Mouse (Mus musculus): ENCODE data around the gene Naaladl2.

The Naaladl2 gene

GRCm38 (mm10) chr3:24938507-24939182 lies 205.4 kb downstream of the Naaladl2 start:
- DNase-seq: no peak

DNA sequence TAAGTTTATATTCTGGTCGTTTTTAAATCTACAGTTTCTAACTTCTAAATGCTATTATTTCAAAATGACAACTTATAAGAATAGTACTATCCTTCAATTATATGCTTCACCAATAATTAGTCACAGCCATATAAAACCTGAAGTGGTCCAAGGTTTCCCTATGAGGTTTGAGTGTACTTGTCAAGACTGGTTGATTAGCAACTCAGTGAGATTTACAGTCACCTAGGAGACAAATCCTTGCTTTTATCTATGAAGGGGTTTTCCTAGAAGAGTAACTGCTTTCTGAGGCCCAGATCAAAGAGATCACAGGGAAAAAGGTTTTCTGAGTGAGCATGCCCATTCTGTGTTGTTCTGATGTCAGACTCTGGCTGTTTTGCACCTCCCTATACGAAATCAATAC lies 222.2 kb downstream of the Naaladl2 start:
- DNase-seq: no peak

DNA sequence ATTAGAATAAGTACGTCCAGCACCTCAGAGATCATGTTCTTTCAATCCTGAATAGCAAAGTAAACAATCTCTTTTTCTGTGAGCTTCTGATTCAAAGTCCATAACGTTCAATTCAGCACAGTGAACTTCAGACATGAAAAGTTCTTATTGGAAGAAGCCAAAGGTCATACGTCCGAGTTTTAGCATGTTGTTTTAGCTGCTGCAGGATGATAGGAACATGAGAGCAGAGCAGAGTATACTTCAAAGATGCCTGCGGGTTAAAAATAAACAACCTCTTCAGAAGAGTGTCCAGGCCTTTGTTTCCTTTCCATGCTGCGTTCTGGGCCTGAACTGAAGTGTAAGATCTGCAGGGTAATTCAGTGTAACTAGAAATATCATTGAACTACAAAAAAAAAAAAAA lies 222.7 kb downstream of the Naaladl2 start:
- no peak for DNase-seq

- no peak for DNase-seq
These were observed 238.6 kb downstream of the Naaladl2 start for GRCm38 (mm10) chr3:24905425-24905960.

DNA sequence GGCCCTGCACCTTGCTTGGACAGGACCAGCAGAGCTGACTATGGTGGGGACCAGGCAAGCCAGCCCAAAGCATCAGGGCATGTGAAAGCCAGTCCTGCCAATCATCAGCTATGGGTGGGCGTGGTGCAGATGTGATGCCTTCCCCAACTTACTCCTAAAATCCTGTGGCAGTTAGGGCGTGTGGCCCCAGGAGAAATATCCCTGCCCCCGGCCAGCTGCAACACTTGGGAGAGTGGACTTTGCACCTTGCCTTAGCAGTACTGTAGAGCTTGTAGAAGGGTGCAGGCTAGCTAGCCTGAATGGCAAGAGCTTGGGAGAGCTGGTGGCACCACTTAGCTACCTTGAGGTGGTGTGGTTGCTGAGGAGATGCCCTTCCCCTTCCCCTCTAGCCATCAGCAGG lies 255.3 kb downstream of the Naaladl2 start:
- DNase-seq: no peak

- DNase-seq: no peak
These were observed 271.8 kb downstream of the Naaladl2 start for GRCm38 (mm10) chr3:24872254-24872653.

DNA sequence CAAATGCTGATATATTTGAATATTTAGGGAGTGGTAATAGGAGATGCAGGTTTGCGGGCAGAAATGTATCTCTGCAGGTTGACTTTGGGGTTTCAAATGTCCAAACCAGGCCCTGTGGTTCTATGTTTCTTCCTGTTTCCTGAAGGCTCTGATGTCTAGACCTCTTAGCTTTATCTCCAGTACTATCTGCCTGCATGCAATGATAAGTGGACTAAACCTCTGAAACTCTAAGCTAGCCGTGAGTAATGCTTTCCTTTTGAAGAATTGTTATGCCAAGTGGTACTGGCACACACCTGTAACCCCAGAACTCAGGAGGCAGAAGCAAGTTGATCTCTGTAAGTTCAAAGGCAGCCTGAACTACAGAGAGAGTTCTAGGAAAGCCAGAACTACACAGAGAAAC lies 291.1 kb downstream of the Naaladl2 start:
- no peak for DNase-seq

GRCm38 (mm10) chr3:24796739-24797138 lies 347.3 kb downstream of the Naaladl2 start:
- no peak for DNase-seq

- DNase-seq: no peak
These were observed 356.5 kb downstream of the Naaladl2 start for GRCm38 (mm10) chr3:24787451-24788148.

- no peak for DNase-seq
These were observed 360.0 kb downstream of the Naaladl2 start for GRCm38 (mm10) chr3:24784108-24784507.

- no peak for DNase-seq
These were observed 360.6 kb downstream of the Naaladl2 start for GRCm38 (mm10) chr3:24783462-24783829.

- DNase-seq: no peak
These were observed 361.1 kb downstream of the Naaladl2 start for GRCm38 (mm10) chr3:24782784-24783461.

DNA sequence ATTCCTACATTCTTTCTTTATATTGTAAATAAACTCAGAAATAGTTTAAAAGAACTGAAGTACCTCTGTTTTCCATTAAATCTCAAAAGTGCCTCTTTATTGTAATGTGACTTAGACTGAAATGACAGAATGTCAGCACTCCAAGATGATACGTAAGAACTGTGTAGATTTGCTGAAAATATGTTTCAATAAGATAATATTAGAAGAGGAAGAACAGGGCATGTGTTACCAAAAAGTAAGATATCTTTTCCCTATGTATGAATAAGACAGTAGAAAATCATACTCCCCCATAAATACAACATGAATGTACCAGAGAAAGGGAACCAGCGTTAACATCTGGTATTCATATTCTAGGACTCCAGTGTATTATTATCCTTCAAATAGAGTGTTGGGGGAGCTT lies 362.4 kb downstream of the Naaladl2 start:
- no peak for DNase-seq

DNA sequence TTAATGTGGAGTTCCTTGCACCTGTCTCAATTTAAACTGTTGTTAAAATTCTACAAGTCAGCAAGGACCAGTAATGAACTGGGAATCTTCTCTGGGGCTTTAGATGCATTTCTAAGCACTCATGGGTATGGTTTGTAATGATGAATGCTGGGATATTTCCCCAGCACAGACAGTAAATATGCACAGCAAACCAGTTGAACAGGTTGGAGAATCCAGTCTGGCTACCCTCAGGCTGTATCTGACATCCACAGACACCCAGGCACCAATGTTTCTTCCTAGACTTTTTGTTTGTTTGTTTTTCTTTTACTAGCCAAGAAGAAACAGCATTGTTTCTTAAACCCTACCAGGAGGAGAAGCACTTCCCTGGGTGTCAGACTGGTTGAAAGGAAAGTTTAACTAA lies 365.6 kb downstream of the Naaladl2 start:
- no peak for DNase-seq

- no peak for DNase-seq
These were observed 395.0 kb downstream of the Naaladl2 start for GRCm38 (mm10) chr3:24749055-24749454.

GRCm38 (mm10) chr3:24747182-24747856 lies 396.7 kb downstream of the Naaladl2 start:
- no peak for DNase-seq

GRCm38 (mm10) chr3:24743946-24744345 lies 400.1 kb downstream of the Naaladl2 start:
- no peak for DNase-seq

DNA sequence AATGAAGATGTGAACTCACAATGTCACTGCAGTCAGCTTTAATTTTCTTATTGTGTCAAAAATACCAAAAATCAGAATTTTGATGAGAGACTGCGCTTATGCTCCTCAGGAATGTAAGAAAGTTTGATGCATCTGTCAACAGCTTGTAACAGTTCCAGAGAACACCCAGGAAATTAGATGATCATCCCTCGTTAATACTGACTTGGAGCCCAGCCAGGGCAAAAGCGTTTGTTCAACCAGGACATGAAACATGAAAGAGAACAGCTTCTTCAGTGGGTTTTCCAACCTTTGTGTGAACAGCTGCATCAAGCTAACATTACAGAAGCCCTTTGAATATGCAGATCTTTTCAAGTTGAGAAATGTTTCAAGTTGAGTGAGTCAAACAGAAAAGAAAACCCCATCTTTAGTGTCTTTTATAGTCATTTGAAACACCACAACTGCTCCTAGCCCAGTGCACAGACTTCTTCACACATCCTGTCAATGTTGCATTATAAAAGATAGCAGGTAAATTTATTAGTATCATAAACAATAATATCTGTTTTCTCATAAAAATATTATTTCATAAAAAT lies 424.8 kb downstream of the Naaladl2 start:
- no peak for DNase-seq

GRCm38 (mm10) chr3:24714770-24715169 lies 429.3 kb downstream of the Naaladl2 start:
- no peak for DNase-seq

- DNase-seq: no peak
These were observed 438.2 kb downstream of the Naaladl2 start for GRCm38 (mm10) chr3:24705778-24706423.

- no peak for DNase-seq
These were observed 453.7 kb downstream of the Naaladl2 start for GRCm38 (mm10) chr3:24690162-24690915.

DNA sequence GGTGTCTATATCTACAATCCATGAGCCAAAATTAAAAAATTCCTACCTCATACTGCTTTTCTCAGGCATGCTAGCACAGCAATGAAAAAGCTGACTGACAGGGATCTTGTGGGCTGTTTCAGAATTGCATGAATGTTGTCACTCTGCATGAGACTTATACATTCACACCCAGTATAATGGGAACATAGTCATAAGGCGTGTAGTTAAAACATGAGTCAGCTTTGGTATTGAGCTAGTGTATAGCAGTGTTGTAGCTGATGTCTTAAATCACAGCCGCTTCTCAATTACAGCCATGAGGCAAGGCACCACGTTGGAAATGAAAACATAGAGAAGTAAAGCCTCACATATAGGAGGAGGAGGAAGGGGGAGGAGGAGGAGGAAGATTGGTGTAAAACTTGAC lies 473.6 kb downstream of the Naaladl2 start:
- DNase-seq: no peak

All from thymus, postnatal 25 days (tissue).